Mouse (Mus musculus) stomach, postnatal 0 days (tissue): ENCODE measurements around the gene Rtn4rl2. TPM values are rescaled to one million over a fixed set of nuclear protein-coding genes. Genes with fewer than 3 reads are reported as not detected.

ENCODE experiments used
- ATAC-seq: fragments of 200-750 bp; cut with Nextera tagmentation; 2 replicates; pipeline ENCODE4 v1.8.0; 2017; ENCODE audit not compliant: low FRiP score, low TSS enrichment
- DNase-seq: peaks from one replicate; pipeline ENCODE4 v3.0.0-alpha.2; 2016; ENCODE audit warnings: low spot score
- H3K27ac ChIP-seq: fragments of 300-500 bp; sonication (generic); replicated peaks from 2 replicates; pipeline ENCODE4 v1.5.1; 2014; ENCODE audit warnings: mild to moderate bottlenecking, control low read depth
- H3K27me3 ChIP-seq: fragments of 300-500 bp; sonication (generic); 2 replicates; pipeline ENCODE4 v1.6.1; 2014; ENCODE audit warnings: low read length; ENCODE audit not compliant: control insufficient read depth, insufficient read depth
- H3K36me3 ChIP-seq: fragments of 300-500 bp; sonication (generic); 2 replicates; pipeline ENCODE4 v1.6.1; 2014; ENCODE audit warnings: low read length, mixed read lengths; ENCODE audit not compliant: control insufficient read depth, insufficient read depth
- H3K4me1 ChIP-seq: fragments of 300-500 bp; sonication (generic); replicated peaks from 2 replicates; pipeline ENCODE4 v1.6.1; 2014; ENCODE audit warnings: antibody characterized with exemption; ENCODE audit not compliant: control insufficient read depth, insufficient read depth
- H3K4me2 ChIP-seq: fragments of 300-500 bp; sonication (generic); replicated peaks from 2 replicates; pipeline ENCODE4 v1.6.1; 2014; ENCODE audit warnings: low read depth, mild to moderate bottlenecking, control low read depth, moderate library complexity
- H3K4me3 ChIP-seq: fragments of 300-500 bp; sonication (generic); 2 replicates; pipeline ENCODE4 v1.5.1; 2014; ENCODE audit warnings: low read depth, low read length, control low read depth
- H3K9ac ChIP-seq: fragments of 300-500 bp; sonication (generic); 2 replicates; pipeline ENCODE4 v1.6.1; 2014; ENCODE audit warnings: mild to moderate bottlenecking, low read length, control low read depth, mixed read lengths
- H3K9me3 ChIP-seq: fragments of 300-500 bp; sonication (generic); 2 replicates; pipeline ENCODE4 v1.6.1; 2016; ENCODE audit warnings: low read length; ENCODE audit not compliant: control insufficient read depth
- CTCF ChIP-seq: IDR thresholded peaks from 2 replicates; pipeline ENCODE4 v1.5.1; 2016; ENCODE audit warnings: antibody characterized with exemption, low read depth, mild to moderate bottlenecking, moderate library complexity
- EP300 ChIP-seq: optimal IDR thresholded peaks from 2 replicates; pipeline ENCODE3; 2016; ENCODE audit warnings: antibody characterized with exemption
- WGBS: fragments of 180-500 bp; shearing (Covaris S2); extraction: QIAGEN DNeasy Blood & Tissue Kit; methylation state at CpG from one replicate; pipeline ENCODE4 v1.1.7; 2014; 5-methylcytosine and 5-hydroxymethylcytosine counted together
- polyA plus RNA-seq: library from polyadenylated mRNA; unstranded; fragments of >200 nt; fragmentation: Nextera tagmentation; extraction: Ambion mirVana; gene quantifications from 2 replicates; pipeline ENCODE4 v1.2.1, GENCODE M21; 2015

The Rtn4rl2 gene
- polyA plus RNA-seq, result 0.41 and 0.53 TPM in 2 replicates

- no peak for DNase-seq
- Histone ChIP-seq H3K4me3 (peak within 1 kb of the TSS; percentile 51), H3K9ac (peak within 1 kb of the TSS; percentile 48), H3K36me3 (no peaks in the 10 kb centered on the region), H3K4me2 (peak within 1 kb of the TSS; percentile 79), H3K27ac (0 out of 2 replicates have a peak within 1 kb of the TSS, but pooled peaks have one; percentile 6), H3K27me3 (peaks cover 23% of the 10 kb centered on the region; the same call in 1 of the 2 replicates), H3K4me1 (peaks cover 4% of the 10 kb centered on the region; the same call in 1 of the 2 replicates), H3K9me3 (no peaks in the 10 kb centered on the region)
- no peak for TF ChIP-seq CTCF
- no peak for TF ChIP-seq EP300
- WGBS, result 0% methylated on average over 29 of the region's 35 CpGs
- ATAC-seq, result no peak
These were observed at the start of gene Rtn4rl2 for GRCm38 (mm10) chr2:84886234-84886731. Rtn4rl2 (minus strand) TSS chr2:84886710.

DNA sequence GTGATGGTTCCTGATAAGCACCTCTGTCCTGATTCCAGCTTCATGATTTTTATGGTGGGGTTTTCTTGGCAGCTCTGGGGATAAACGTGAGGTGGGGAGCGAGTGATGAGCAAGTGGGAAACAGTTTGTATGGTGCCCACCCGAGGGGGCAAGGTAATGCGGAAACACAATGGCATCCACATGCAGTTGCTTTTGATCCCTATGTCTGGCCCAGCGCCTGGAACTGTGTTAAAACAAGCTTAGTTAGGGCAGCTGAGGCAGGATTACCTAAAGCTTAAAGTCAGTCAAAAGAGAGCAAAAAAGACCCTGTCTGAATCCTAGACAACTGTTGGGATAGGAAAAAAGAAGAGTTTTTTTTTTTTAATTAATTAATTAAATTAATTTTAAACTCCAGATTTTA, 48.6 kb upstream of the Rtn4rl2 start:
- ATAC-seq, result no peak

DNA sequence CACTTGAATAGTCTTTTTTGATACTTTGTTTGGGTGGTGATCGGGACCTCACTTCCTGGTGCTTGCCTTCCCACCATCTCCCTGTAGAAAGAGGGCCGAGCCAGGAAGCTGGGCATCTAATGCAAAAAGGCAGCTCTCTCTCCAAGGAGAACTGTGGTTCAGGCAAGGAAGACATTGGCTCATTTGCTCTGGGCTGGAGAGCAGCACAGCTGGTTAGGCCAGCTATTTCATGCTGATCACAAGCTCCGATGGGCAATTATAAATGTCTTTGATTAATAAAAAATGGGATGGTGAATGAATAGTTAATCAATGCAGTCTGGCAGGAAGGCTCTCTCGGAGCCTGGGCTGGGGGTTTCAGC, 48.1 kb upstream of the Rtn4rl2 start:
- 74% methylated on average over 4 of the region's 4 CpGs for WGBS
- no peak for ATAC-seq
- no peaks in the 10 kb centered on the region for H3K27me3 ChIP-seq
- TF ChIP-seq EP300 (no peak), CTCF (no peak)
- no peak overlapping the region for H3K4me3 ChIP-seq
- no peak overlapping the region for H3K9ac ChIP-seq
- H3K27ac ChIP-seq, result no peak overlapping the region
- H3K4me2 ChIP-seq, result no peak overlapping the region
- peaks cover 3% of the 10 kb centered on the region; the same call in 1 of the 2 replicates for H3K4me1 ChIP-seq
- DNase-seq, result no peak
- H3K9me3 ChIP-seq, result no peaks in the 10 kb centered on the region
- no peaks in the 10 kb centered on the region for H3K36me3 ChIP-seq

More for the DNA sequence above, 48.6 kb upstream of the Rtn4rl2 start:
- Histone ChIP-seq H3K4me3 (no peak overlapping the region), H3K4me2 (no peak overlapping the region), H3K27me3 (no peaks in the 10 kb centered on the region), H3K9me3 (no peaks in the 10 kb centered on the region), H3K36me3 (no peaks in the 10 kb centered on the region), H3K27ac (no peak overlapping the region), H3K4me1 (peaks cover 3% of the 10 kb centered on the region; the same call in 1 of the 2 replicates), H3K9ac (no peak overlapping the region)
- 84% methylated on average over 5 of the region's 5 CpGs for WGBS
- TF ChIP-seq CTCF, result no peak
- no peak for TF ChIP-seq EP300
- DNase-seq, result no peak

DNA sequence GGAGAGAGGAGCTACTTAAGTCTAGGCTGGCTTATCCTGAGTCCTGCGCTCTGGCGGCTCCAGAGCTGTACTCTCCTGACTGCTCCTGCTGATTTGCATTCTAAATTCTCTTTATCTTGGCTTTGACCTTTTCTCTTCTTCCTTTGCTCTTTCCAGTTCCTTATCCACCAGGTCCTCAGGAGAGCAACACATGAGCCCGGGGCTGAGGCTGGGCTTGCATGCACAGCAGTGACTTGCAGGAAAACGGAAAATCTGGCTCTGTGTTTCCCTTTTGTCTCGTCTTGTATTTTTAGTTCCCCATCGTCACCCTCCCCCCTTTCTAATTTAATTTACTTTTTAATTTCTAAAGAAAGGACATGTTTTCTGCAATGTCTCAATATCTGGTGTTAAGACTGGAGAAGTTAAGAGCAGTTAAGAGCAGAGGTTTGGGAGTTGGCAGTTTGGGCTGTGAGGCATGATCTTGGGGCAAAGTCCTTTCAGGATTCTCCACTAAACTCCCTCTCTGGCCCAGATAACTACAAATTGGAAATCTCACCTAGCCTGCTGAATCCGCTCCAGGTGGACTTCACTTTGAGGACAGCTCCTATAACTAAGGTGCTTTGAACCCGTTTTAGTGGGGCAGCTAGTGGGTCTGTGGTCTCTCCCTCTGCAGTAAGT, 47.6 kb upstream of the Rtn4rl2 start:
- Histone ChIP-seq H3K4me2 (no peak overlapping the region), H3K27ac (no peak overlapping the region), H3K27me3 (no peaks in the 10 kb centered on the region), H3K4me1 (peaks cover 3% of the 10 kb centered on the region; the same call in 1 of the 2 replicates), H3K36me3 (no peaks in the 10 kb centered on the region), H3K9ac (no peak overlapping the region), H3K4me3 (no peak overlapping the region), H3K9me3 (no peaks in the 10 kb centered on the region)
- WGBS, result 71% methylated on average over 8 of the region's 8 CpGs
- TF ChIP-seq CTCF, result no peak
- no peak for TF ChIP-seq EP300
- DNase-seq (no peak), ATAC-seq (no peak)

GRCm38 (mm10) chr2:84930186-84930585, 43.7 kb upstream of the Rtn4rl2 start:
- Histone ChIP-seq H3K27ac (no peak overlapping the region), H3K36me3 (no peaks in the 10 kb centered on the region), H3K27me3 (no peaks in the 10 kb centered on the region), H3K4me1 (no peaks in the 10 kb centered on the region), H3K9ac (no peak overlapping the region), H3K4me3 (no peak overlapping the region), H3K9me3 (no peaks in the 10 kb centered on the region), H3K4me2 (no peak overlapping the region)
- no peak for ATAC-seq
- 91% methylated on average over 7 of the region's 7 CpGs for WGBS
- no peak for DNase-seq
- no peak for TF ChIP-seq EP300
- TF ChIP-seq CTCF, result no peak

GRCm38 (mm10) chr2:84919601-84920108, 33.1 kb upstream of the Rtn4rl2 start:
- Histone ChIP-seq H3K27ac (no peak overlapping the region), H3K4me3 (no peak overlapping the region), H3K9ac (no peak overlapping the region), H3K4me1 (0 out of 2 replicates have a peak, but pooled peaks cover 3% of the 10 kb centered on the region), H3K36me3 (no peaks in the 10 kb centered on the region), H3K4me2 (no peak overlapping the region), H3K27me3 (no peaks in the 10 kb centered on the region), H3K9me3 (no peaks in the 10 kb centered on the region)
- ATAC-seq (no peak), DNase-seq (no peak)
- TF ChIP-seq EP300, result no peak
- no peak for TF ChIP-seq CTCF
- 90% methylated on average over 10 of the region's 10 CpGs for WGBS
